Mouse (Mus musculus): ENCODE results near the gene Cnr1. TPM values are rescaled to one million over a fixed set of nuclear protein-coding genes. Genes with fewer than 3 reads are reported as not detected.

Cnr1 gene
- polyA plus RNA-seq, 1 experiment: 1.6 TPM

DNA sequence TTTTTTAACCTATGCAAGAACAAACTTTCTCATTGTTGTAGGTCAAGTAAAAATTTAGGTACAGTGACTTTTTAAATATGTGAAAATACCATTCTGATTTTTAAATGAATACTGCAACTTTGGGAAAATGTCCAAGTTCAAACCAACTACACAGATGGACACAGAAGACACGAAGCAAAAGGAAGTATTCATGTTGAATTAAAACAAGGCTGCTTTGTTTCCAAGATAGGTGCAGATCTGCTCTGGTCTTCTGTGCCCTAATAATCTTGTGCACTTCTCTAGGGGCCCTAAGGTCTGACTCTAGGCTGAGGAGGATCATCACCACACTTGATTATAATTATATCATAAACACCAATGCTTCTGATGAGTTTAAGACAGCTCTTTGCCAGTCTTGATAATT, 4.1 kb downstream of the Cnr1 start:
- H3K4me3 ChIP-seq (ENCODE audit: control insufficient read depth, low read depth, low read length): no peak overlapping the region
- H3K27ac ChIP-seq (ENCODE audit: control insufficient read depth, insufficient read depth, low read depth, low read length): no peak overlapping the region
- TF ChIP-seq POLR2A (IDR thresholded peaks at IDR 0.05; ENCODE audit: control insufficient read depth, low read depth, low read length): no peak
- TF ChIP-seq CTCF (IDR thresholded peaks at IDR 0.05; ENCODE audit: control insufficient read depth, insufficient read depth, insufficient replicate concordance, low read depth, low read length): no peak
- H3K36me3 ChIP-seq (ENCODE audit: control insufficient read depth, insufficient read depth, low read length): no peaks in the 10 kb centered on the region
- peaks cover 9% of the 10 kb centered on the region for H3K4me1 ChIP-seq (ENCODE audit: control insufficient read depth, insufficient read depth, low read length)
- no peaks in the 10 kb centered on the region for H3K27me3 ChIP-seq (ENCODE audit: control insufficient read depth, insufficient read depth, low read length)

DNA sequence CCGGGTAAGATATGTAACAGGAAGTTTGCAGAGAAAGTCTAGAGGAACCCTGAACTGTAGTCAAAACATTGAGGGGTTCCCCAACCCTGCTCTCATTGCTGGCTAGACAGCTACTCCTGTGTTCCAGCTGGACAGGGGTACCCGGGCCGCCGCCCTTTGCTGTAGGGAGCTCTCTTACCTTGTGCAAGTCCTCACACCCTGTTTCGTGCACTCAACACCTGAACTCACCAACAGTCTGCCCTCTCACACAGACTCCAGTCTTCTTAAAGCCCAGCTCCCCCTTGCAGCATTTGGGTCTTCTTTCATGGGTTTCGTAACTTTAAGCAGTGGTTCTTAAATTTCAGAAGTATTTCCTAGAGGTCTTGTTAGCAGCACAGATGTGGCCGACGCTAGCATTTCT, 7.0 kb downstream of the Cnr1 start:
- no peak for TF ChIP-seq CTCF (IDR thresholded peaks at IDR 0.05; ENCODE audit: control insufficient read depth, insufficient read depth, insufficient replicate concordance, low read depth, low read length)
- no peak for TF ChIP-seq POLR2A (IDR thresholded peaks at IDR 0.05; ENCODE audit: control insufficient read depth, low read depth, low read length)
- H3K4me1 ChIP-seq (ENCODE audit: control insufficient read depth, insufficient read depth, low read length): no peaks in the 10 kb centered on the region
- no peaks in the 10 kb centered on the region for H3K36me3 ChIP-seq (ENCODE audit: control insufficient read depth, insufficient read depth, low read length)
- no peak overlapping the region for H3K4me3 ChIP-seq (ENCODE audit: control insufficient read depth, low read depth, low read length)
- no peaks in the 10 kb centered on the region for H3K27me3 ChIP-seq (ENCODE audit: control insufficient read depth, insufficient read depth, low read length)
- H3K27ac ChIP-seq (ENCODE audit: control insufficient read depth, insufficient read depth, low read depth, low read length): no peak overlapping the region

GRCm38 (mm10) chr4:33941557-33941956, 17.2 kb downstream of the Cnr1 start:
- no peak for TF ChIP-seq CTCF (IDR thresholded peaks at IDR 0.05; ENCODE audit: control insufficient read depth, insufficient read depth, insufficient replicate concordance, low read depth, low read length)
- no peak for TF ChIP-seq POLR2A (IDR thresholded peaks at IDR 0.05; ENCODE audit: control insufficient read depth, low read depth, low read length)
- no peaks in the 10 kb centered on the region for H3K36me3 ChIP-seq (ENCODE audit: control insufficient read depth, insufficient read depth, low read length)
- no peaks in the 10 kb centered on the region for H3K27me3 ChIP-seq (ENCODE audit: control insufficient read depth, insufficient read depth, low read length)
- H3K4me3 ChIP-seq (ENCODE audit: control insufficient read depth, low read depth, low read length): no peak overlapping the region
- no peaks in the 10 kb centered on the region for H3K4me1 ChIP-seq (ENCODE audit: control insufficient read depth, insufficient read depth, low read length)
- H3K27ac ChIP-seq (ENCODE audit: control insufficient read depth, insufficient read depth, low read depth, low read length): no peak overlapping the region

DNA sequence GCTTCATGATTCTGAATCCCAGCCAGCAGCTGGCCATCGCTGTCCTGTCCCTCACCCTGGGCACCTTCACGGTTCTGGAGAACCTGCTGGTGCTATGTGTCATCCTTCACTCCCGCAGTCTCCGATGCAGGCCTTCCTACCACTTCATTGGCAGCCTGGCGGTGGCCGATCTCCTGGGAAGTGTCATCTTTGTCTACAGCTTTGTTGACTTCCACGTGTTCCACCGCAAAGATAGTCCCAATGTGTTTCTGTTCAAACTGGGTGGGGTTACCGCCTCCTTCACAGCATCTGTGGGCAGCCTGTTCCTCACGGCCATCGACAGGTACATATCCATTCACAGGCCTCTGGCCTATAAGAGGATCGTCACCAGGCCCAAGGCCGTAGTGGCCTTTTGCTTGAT, 19.5 kb downstream of the Cnr1 start:
- Histone ChIP-seq H3K36me3 (ENCODE audit: control insufficient read depth, insufficient read depth, low read length) (no peaks in the 10 kb centered on the region), H3K27me3 (ENCODE audit: control insufficient read depth, insufficient read depth, low read length) (no peaks in the 10 kb centered on the region), H3K27ac (ENCODE audit: control insufficient read depth, insufficient read depth, low read depth, low read length) (no peak overlapping the region), H3K4me3 (ENCODE audit: control insufficient read depth, low read depth, low read length) (no peak overlapping the region), H3K4me1 (ENCODE audit: control insufficient read depth, insufficient read depth, low read length) (no peaks in the 10 kb centered on the region)
- TF ChIP-seq CTCF (IDR thresholded peaks at IDR 0.05; ENCODE audit: control insufficient read depth, insufficient read depth, insufficient replicate concordance, low read depth, low read length): no peak
- no peak for TF ChIP-seq POLR2A (IDR thresholded peaks at IDR 0.05; ENCODE audit: control insufficient read depth, low read depth, low read length)

DNA sequence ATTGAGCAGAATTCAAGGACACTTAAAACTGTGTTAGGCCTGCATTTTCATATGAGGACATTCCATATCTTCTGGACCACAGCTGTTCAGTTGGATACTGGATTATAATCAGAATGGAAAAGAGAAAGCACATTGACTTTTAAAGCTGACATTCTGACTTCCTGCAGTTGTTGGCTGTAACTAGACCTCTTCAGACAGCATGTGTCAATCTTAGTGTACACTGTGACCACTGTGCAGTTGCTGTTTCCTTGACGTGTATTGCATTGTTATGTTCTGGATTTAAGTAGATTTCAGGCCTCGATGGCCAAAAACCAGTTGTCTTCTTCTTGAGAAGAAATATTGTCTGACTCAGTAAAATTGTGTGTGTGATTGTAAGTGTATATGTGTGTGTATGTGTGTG, 21.3 kb downstream of the Cnr1 start:
- H3K4me1 ChIP-seq (ENCODE audit: control insufficient read depth, insufficient read depth, low read length): no peaks in the 10 kb centered on the region
- no peak overlapping the region for H3K27ac ChIP-seq (ENCODE audit: control insufficient read depth, insufficient read depth, low read depth, low read length)
- no peaks in the 10 kb centered on the region for H3K36me3 ChIP-seq (ENCODE audit: control insufficient read depth, insufficient read depth, low read length)
- TF ChIP-seq POLR2A (IDR thresholded peaks at IDR 0.05; ENCODE audit: control insufficient read depth, low read depth, low read length) (no peak), CTCF (IDR thresholded peaks at IDR 0.05; ENCODE audit: control insufficient read depth, insufficient read depth, insufficient replicate concordance, low read depth, low read length) (no peak)
- H3K27me3 ChIP-seq (ENCODE audit: control insufficient read depth, insufficient read depth, low read length): no peaks in the 10 kb centered on the region
- no peak overlapping the region for H3K4me3 ChIP-seq (ENCODE audit: control insufficient read depth, low read depth, low read length)

DNA sequence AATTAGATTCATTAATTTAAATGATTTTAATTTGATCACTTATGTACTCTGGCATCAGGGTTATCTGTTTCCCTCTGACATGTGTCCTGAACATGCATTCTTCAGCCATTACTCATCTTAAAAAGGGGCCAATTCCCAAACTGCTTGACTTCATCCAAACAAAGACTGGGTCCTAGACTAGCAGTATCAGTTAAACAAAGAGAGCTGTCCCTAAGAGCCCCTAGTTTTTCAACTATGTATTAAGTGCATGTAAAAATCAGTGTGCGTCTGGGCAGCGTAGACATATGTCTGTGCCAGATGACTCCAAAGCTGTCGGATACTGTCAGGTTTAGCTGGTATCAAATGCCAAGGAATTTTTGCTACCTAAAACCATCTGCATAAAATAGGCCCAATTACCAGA, 23.2 kb downstream of the Cnr1 start:
- H3K4me1 ChIP-seq (ENCODE audit: control insufficient read depth, insufficient read depth, low read length): no peaks in the 10 kb centered on the region
- no peak overlapping the region for H3K27ac ChIP-seq (ENCODE audit: control insufficient read depth, insufficient read depth, low read depth, low read length)
- H3K4me3 ChIP-seq (ENCODE audit: control insufficient read depth, low read depth, low read length): no peak overlapping the region
- no peaks in the 10 kb centered on the region for H3K36me3 ChIP-seq (ENCODE audit: control insufficient read depth, insufficient read depth, low read length)
- TF ChIP-seq POLR2A (IDR thresholded peaks at IDR 0.05; ENCODE audit: control insufficient read depth, low read depth, low read length): no peak
- TF ChIP-seq CTCF (IDR thresholded peaks at IDR 0.05; ENCODE audit: control insufficient read depth, insufficient read depth, insufficient replicate concordance, low read depth, low read length): no peak
- no peaks in the 10 kb centered on the region for H3K27me3 ChIP-seq (ENCODE audit: control insufficient read depth, insufficient read depth, low read length)

DNA sequence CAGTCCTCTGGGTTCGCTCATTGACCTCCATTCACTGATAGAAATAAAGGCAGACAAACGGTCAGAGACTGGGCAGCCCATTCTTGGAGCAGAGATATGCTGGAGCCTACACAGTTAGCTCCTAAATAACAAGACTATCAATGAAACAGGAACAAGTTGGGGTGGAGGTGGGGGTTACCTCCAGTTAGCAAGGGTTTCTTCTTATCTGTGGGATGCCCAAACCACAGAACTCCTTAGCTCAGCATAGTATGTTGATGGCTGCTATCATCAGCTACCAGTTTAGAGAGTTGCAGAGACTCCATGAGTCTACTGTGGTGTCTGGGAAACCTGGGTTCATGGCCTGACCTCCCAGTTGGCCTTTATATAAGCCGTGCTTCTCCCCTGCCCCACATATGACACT, 33.0 kb downstream of the Cnr1 start:
- no peak for TF ChIP-seq POLR2A (IDR thresholded peaks at IDR 0.05; ENCODE audit: control insufficient read depth, low read depth, low read length)
- TF ChIP-seq CTCF (IDR thresholded peaks at IDR 0.05; ENCODE audit: control insufficient read depth, insufficient read depth, insufficient replicate concordance, low read depth, low read length): no peak
- no peaks in the 10 kb centered on the region for H3K36me3 ChIP-seq (ENCODE audit: control insufficient read depth, insufficient read depth, low read length)
- H3K27ac ChIP-seq (ENCODE audit: control insufficient read depth, insufficient read depth, low read depth, low read length): no peak overlapping the region
- H3K4me1 ChIP-seq (ENCODE audit: control insufficient read depth, insufficient read depth, low read length): no peaks in the 10 kb centered on the region
- H3K4me3 ChIP-seq (ENCODE audit: control insufficient read depth, low read depth, low read length): no peak overlapping the region
- H3K27me3 ChIP-seq (ENCODE audit: control insufficient read depth, insufficient read depth, low read length): no peaks in the 10 kb centered on the region

- no peak for TF ChIP-seq CTCF (IDR thresholded peaks at IDR 0.05; ENCODE audit: control insufficient read depth, insufficient read depth, insufficient replicate concordance, low read depth, low read length)
- no peak for TF ChIP-seq POLR2A (IDR thresholded peaks at IDR 0.05; ENCODE audit: control insufficient read depth, low read depth, low read length)
- Histone ChIP-seq H3K27me3 (ENCODE audit: control insufficient read depth, insufficient read depth, low read length) (no peaks in the 10 kb centered on the region), H3K4me3 (ENCODE audit: control insufficient read depth, low read depth, low read length) (no peak overlapping the region), H3K36me3 (ENCODE audit: control insufficient read depth, insufficient read depth, low read length) (no peaks in the 10 kb centered on the region), H3K4me1 (ENCODE audit: control insufficient read depth, insufficient read depth, low read length) (no peaks in the 10 kb centered on the region), H3K27ac (ENCODE audit: control insufficient read depth, insufficient read depth, low read depth, low read length) (no peak overlapping the region)
Observed at GRCm38 (mm10) chr4:33958515-33958914, 34.1 kb downstream of the Cnr1 start.
